Mouse (Mus musculus) hindbrain, embryonic 10.5 days (tissue): Measurements from ENCODE around the gene Msh6. TPM values are rescaled to one million over a fixed set of nuclear protein-coding genes. Genes with fewer than 3 reads are reported as not detected.

Experiments
- polyA plus RNA-seq: library from polyadenylated mRNA; unstranded; fragments of >200 nt; fragmentation: Nextera tagmentation; extraction: Ambion mirVana; gene quantifications from 2 replicates; pipeline ENCODE4 v1.2.1, GENCODE M21; 2016

The Msh6 gene
- polyA plus RNA-seq, 1 experiment from 2014 or later, result 64.8 TPM

Other genes with a start within 250 kb of the Msh6 start
- gene Kcnk12, start 177.1 kb upstream of the Msh6 start, polyA plus RNA-seq, result 0.12 and 0.19 TPM in 2 replicates
- gene Rpl36-ps4, start 54.1 kb upstream of the Msh6 start, polyA plus RNA-seq, result not detected in 2 replicates
- gene Fbxo11, start 90.2 kb downstream of the Msh6 start, polyA plus RNA-seq, result 18.2 and 21.6 TPM in 2 replicates